In the genomic region with DNA sequence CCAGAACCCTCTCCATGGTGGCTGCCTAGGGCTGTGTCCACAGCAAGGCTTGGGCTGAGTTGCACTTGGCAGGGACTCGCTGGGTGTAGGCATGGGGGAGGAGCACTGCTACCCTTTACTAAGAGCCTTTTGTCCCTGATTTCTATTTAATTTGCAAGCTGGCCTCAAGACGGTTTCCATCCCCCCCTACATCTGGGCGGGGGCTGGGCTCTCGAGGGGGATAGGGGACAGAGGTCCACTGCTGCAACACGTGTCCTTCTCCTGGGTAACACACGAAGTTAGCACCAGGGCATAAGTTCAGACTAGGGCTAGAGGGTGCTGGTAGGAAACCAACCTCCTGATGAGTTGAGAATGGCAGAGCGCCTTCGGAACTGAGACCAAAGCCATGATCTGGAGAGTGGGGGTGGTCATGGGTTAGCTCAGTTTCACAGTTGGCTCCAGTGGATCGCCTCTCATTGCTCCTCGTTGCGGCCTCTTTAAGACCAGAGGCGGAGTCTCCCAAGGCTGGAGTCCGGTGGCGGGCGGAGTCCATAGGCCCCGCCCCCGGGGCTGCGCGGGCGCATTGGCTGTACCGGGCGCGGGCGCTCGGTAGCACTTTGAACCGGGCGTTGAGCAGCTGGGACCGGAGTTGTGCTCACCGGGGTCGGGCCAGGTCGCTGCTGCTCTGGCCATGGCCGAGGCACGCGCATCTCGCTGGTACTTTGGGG, we compare ENCODE assay signal across 8 mouse cellular contexts. TPM values are rescaled to one million over a fixed set of nuclear protein-coding genes. Genes with fewer than 3 reads are reported as not detected.
DNase-seq lines count a peak whose midpoint lies in the region; ATAC-seq and TF ChIP-seq lines count a peak whose summit lies in the region.

Slc25a10 (plus strand) TSS at position 524 of the 707 bp plus-strand sequence.

- peaks cover 9% of the 10 kb centered on the region for H3K4me1 ChIP-seq in hindbrain, embryonic 11.5 days (replicated peaks; ENCODE audit: control insufficient read depth, insufficient read depth, low read length)
- peaks cover 20% of the 10 kb centered on the region for H3K4me1 ChIP-seq in lung, embryonic 16.5 days (replicated peaks; ENCODE audit: control insufficient read depth, insufficient read depth, low read length)

- H3K36me3 ChIP-seq in hindbrain, embryonic 11.5 days (ENCODE audit: control insufficient read depth, insufficient read depth, low read length): peaks cover 4% of the 10 kb centered on the region; the same call in 1 of the 2 replicates
- peaks cover 26% of the 10 kb centered on the region for H3K36me3 ChIP-seq in lung, embryonic 16.5 days (ENCODE audit: control insufficient read depth, insufficient read depth, low read length)

- CTCF ChIA-PET in Patski (lab: Charles Lee): interaction anchor here (1.5 to 4.6 kb wide), 3 partner anchors 16 to 86 kb away, joined by 4 to 26 read pairs (median 4); no protein-coding TSS in a partner anchor

- H3K27me3 ChIP-seq in Patski: no peaks in the 10 kb centered on the region
- H3K27me3 ChIP-seq in hindbrain, embryonic 11.5 days (ENCODE audit: control insufficient read depth, insufficient read depth, low read length): no peaks in the 10 kb centered on the region
- no peaks in the 10 kb centered on the region for H3K27me3 ChIP-seq in lung, embryonic 16.5 days (ENCODE audit: control insufficient read depth, insufficient read depth, low read depth, low read length)

- TF ChIP-seq CTCF in Patski (IDR thresholded peaks at IDR 0.05): no peak

- H3K4me2 ChIP-seq in hindbrain, embryonic 11.5 days (replicated peaks; ENCODE audit: low read depth, low read length): peak within 1 kb of the TSS; percentile 96
- H3K4me2 ChIP-seq in lung, embryonic 16.5 days (ENCODE audit: low read depth, low read length): peak within 1 kb of the TSS; percentile 87

- in situ Hi-C loops in Patski (cut with MboI; ENCODE audit: low pct_unique_long_range_greater_than_20kb): no loop called here

- WGBS in hindbrain, embryonic 11.5 days: under 1% methylated on average over 35 of the region's 35 CpGs
- WGBS in lung, embryonic 16.5 days: under 1% methylated on average over 35 of the region's 35 CpGs

- H3K9ac ChIP-seq in hindbrain, embryonic 11.5 days (ENCODE audit: low read depth, low read length): peak within 1 kb of the TSS; percentile 68
- H3K9ac ChIP-seq in lung, embryonic 16.5 days (ENCODE audit: low read length): peak within 1 kb of the TSS; percentile 89

- peak; percentile 71 for ATAC-seq in Patski
- ATAC-seq in hindbrain, embryonic 11.5 days (ENCODE audit: low FRiP score): peak; percentile 90
- ATAC-seq in lung, embryonic 16.5 days (ENCODE audit: low read depth): peak; percentile 91

- peak within 1 kb of the TSS; percentile 60 for H3K27ac ChIP-seq in hindbrain, embryonic 11.5 days (ENCODE audit: low read depth, low read length)
- peak within 1 kb of the TSS; percentile 86 for H3K27ac ChIP-seq in lung, embryonic 16.5 days (ENCODE audit: low read length)

- DNase-seq in Patski (ENCODE audit: low read depth, low spot score): peak; percentile 24
- peak; percentile 92 to 93 for DNase-seq in cerebellum, postnatal 10 days
- DNase-seq in frontal cortex, postnatal 10 days (ENCODE audit: low spot score in 2 of 2): peak; percentile 80 to 85
- peak; percentile 94 for DNase-seq in hindbrain, embryonic 11.5 days (ENCODE audit: low spot score)
- DNase-seq in layer of hippocampus, adult 9-11 months: peak; percentile 91
- DNase-seq in ovary, postnatal 10 days (ENCODE audit: low spot score): peak; percentile 73
- DNase-seq in thymus, postnatal 0 days (ENCODE audit: low spot score): peak; percentile 67

- H3K4me3 ChIP-seq in hindbrain, embryonic 11.5 days (ENCODE audit: low read depth, low read length): peak within 1 kb of the TSS; percentile 64
- H3K4me3 ChIP-seq in lung, embryonic 16.5 days (ENCODE audit: low read length): peak within 1 kb of the TSS; percentile 88

- H3K9me3 ChIP-seq in hindbrain, embryonic 11.5 days (ENCODE audit: control insufficient read depth, low read length): no peaks in the 10 kb centered on the region
- no peaks in the 10 kb centered on the region for H3K9me3 ChIP-seq in lung, embryonic 16.5 days (ENCODE audit: control insufficient read depth, low read length)

- POLR2A ChIA-PET in Patski (lab: Charles Lee): interaction anchor here (0.9 to 2.0 kb wide), 8 partner anchors 9 to 89 kb away, joined by 3 to 6 read pairs (median 4); partner anchors contain the start of gene Arl16

RNA-seq across cellular contexts. Expression of gene Slc25a10, which starts in this region (rescaled TPM):
- polyA plus RNA-seq in Patski (2021): 41.2 TPM
- polyA plus RNA-seq in hindbrain, embryonic 11.5 days (2014; fragmentation: Nextera tagmentation; extraction: Ambion mirVana): 35.2 and 35.4 TPM in 2 replicates
- 72.5 and 73.8 TPM in 2 replicates for polyA plus RNA-seq in lung, embryonic 16.5 days (2015; fragmentation: Nextera tagmentation; extraction: Ambion mirVana)
- 28.6 and 29.4 TPM in 2 replicates for polyA plus RNA-seq in thymus, postnatal 0 days (2015; fragmentation: Nextera tagmentation; extraction: Ambion mirVana)

Comparison
In these comparisons a context has a peak if more than half of its experiments do, and no peak if none do; other contexts are left out.
1. Peak in every context shown above with its lines: DNase-seq, ATAC-seq, H3K4me3 ChIP-seq and H3K27ac ChIP-seq.
2. DNase-seq: peak in every context shown above with its lines; median percentile 94 in hindbrain, embryonic 11.5 days; 92 in cerebellum, postnatal 10 days; 91 in layer of hippocampus, adult 9-11 months; 82 in frontal cortex, postnatal 10 days; 73 in ovary, postnatal 10 days; 67 in thymus, postnatal 0 days; 24 in Patski.